Mouse (Mus musculus): ENCODE data around the gene Gstt2. TPM values are rescaled to one million over a fixed set of nuclear protein-coding genes. Genes with fewer than 3 reads are reported as not detected.

Gene Gstt2
- polyA plus RNA-seq, 1 experiment, result 0.49 TPM

- Histone ChIP-seq H3ac (ENCODE audit: control insufficient read depth, insufficient read length, low read depth) (no peak overlapping the region), H3K27me3 (ENCODE audit: control insufficient read depth, insufficient read depth, insufficient read length) (peaks cover 14% of the 10 kb centered on the region), H3K4me3 (ENCODE audit: insufficient read depth, poor library complexity, severe bottlenecking) (no peak overlapping the region), H3K36me3 (ENCODE audit: control insufficient read depth, insufficient read depth) (no peaks in the 10 kb centered on the region), H3K79me3 (ENCODE audit: low read depth) (no peaks in the 10 kb centered on the region), H3K79me2 (ENCODE audit: control insufficient read depth, insufficient read depth) (no peaks in the 10 kb centered on the region)
- no peak for TF ChIP-seq MYOG (IDR thresholded peaks at IDR 0.05; ENCODE audit: control insufficient read depth, extremely low read depth, insufficient read length)
- TF ChIP-seq MYOD1 (IDR thresholded peaks at IDR 0.05; ENCODE audit: control insufficient read depth, insufficient read length, low read depth), result no peak
- TF ChIP-seq USF1 (IDR thresholded peaks at IDR 0.05; ENCODE audit: low read depth), result no peak
- TF ChIP-seq CTCF (IDR thresholded peaks at IDR 0.05; ENCODE audit: control insufficient read depth, insufficient read depth, insufficient read length), result no peak
Measured at GRCm38 (mm10) chr10:75796731-75797516, 40.3 kb downstream of the Gstt2 start.

- Histone ChIP-seq H3K27me3 (ENCODE audit: control insufficient read depth, insufficient read depth, insufficient read length) (peaks cover 3% of the 10 kb centered on the region), H3K79me2 (ENCODE audit: control insufficient read depth, insufficient read depth) (no peaks in the 10 kb centered on the region), H3K36me3 (ENCODE audit: control insufficient read depth, insufficient read depth) (no peaks in the 10 kb centered on the region), H3ac (ENCODE audit: control insufficient read depth, insufficient read length, low read depth) (no peak overlapping the region), H3K79me3 (ENCODE audit: low read depth) (no peaks in the 10 kb centered on the region), H3K4me3 (ENCODE audit: insufficient read depth, poor library complexity, severe bottlenecking) (no peak overlapping the region)
- TF ChIP-seq MYOD1 (IDR thresholded peaks at IDR 0.05; ENCODE audit: control insufficient read depth, insufficient read length, low read depth) (no peak), FOSL1 (IDR thresholded peaks at IDR 0.05; ENCODE audit: insufficient read depth, low read length, poor library complexity, severe bottlenecking) (no peak)
Measured at GRCm38 (mm10) chr10:75794880-75795279, 42.3 kb downstream of the Gstt2 start.

GRCm38 (mm10) chr10:75790773-75791172, 46.5 kb downstream of the Gstt2 start:
- Histone ChIP-seq H3K79me3 (ENCODE audit: low read depth) (no peaks in the 10 kb centered on the region), H3ac (ENCODE audit: control insufficient read depth, insufficient read length, low read depth) (no peak overlapping the region), H3K36me3 (ENCODE audit: control insufficient read depth, insufficient read depth) (no peaks in the 10 kb centered on the region), H3K79me2 (ENCODE audit: control insufficient read depth, insufficient read depth) (no peaks in the 10 kb centered on the region), H3K27me3 (ENCODE audit: control insufficient read depth, insufficient read depth, insufficient read length) (peaks cover 3% of the 10 kb centered on the region), H3K4me3 (ENCODE audit: insufficient read depth, poor library complexity, severe bottlenecking) (no peak overlapping the region)
- TF ChIP-seq MAX (IDR thresholded peaks at IDR 0.05) (no peak), FOSL1 (IDR thresholded peaks at IDR 0.05; ENCODE audit: insufficient read depth, low read length, poor library complexity, severe bottlenecking) (no peak), CEBPB (IDR thresholded peaks at IDR 0.05; ENCODE audit: low read depth) (no peak), MYOD1 (IDR thresholded peaks at IDR 0.05; ENCODE audit: control insufficient read depth, insufficient read length, low read depth) (no peak), MYOG (IDR thresholded peaks at IDR 0.05; ENCODE audit: control insufficient read depth, extremely low read depth, insufficient read length) (no peak), USF1 (IDR thresholded peaks at IDR 0.05; ENCODE audit: low read depth) (no peak), CTCF (IDR thresholded peaks at IDR 0.05; ENCODE audit: control insufficient read depth, insufficient read depth, insufficient read length) (no peak)

- no peaks in the 10 kb centered on the region for H3K79me2 ChIP-seq (ENCODE audit: control insufficient read depth, insufficient read depth)
- H3K4me3 ChIP-seq (ENCODE audit: insufficient read depth, poor library complexity, severe bottlenecking), result no peak overlapping the region
- no peak for TF ChIP-seq FOSL1 (IDR thresholded peaks at IDR 0.05; ENCODE audit: insufficient read depth, low read length, poor library complexity, severe bottlenecking)
- no peak for TF ChIP-seq MAX (IDR thresholded peaks at IDR 0.05)
- no peak for TF ChIP-seq CTCF (IDR thresholded peaks at IDR 0.05; ENCODE audit: control insufficient read depth, insufficient read depth, insufficient read length)
- no peak for TF ChIP-seq MYOD1 (IDR thresholded peaks at IDR 0.05; ENCODE audit: control insufficient read depth, insufficient read length, low read depth)
- TF ChIP-seq MYOG (IDR thresholded peaks at IDR 0.05; ENCODE audit: control insufficient read depth, extremely low read depth, insufficient read length), result no peak
- TF ChIP-seq CEBPB (IDR thresholded peaks at IDR 0.05; ENCODE audit: low read depth), result no peak
- TF ChIP-seq USF1 (IDR thresholded peaks at IDR 0.05; ENCODE audit: low read depth), result no peak
- no peak overlapping the region for H3ac ChIP-seq (ENCODE audit: control insufficient read depth, insufficient read length, low read depth)
- peaks cover 3% of the 10 kb centered on the region for H3K27me3 ChIP-seq (ENCODE audit: control insufficient read depth, insufficient read depth, insufficient read length)
- H3K36me3 ChIP-seq (ENCODE audit: control insufficient read depth, insufficient read depth), result no peaks in the 10 kb centered on the region
- H3K79me3 ChIP-seq (ENCODE audit: low read depth), result no peaks in the 10 kb centered on the region
Measured at GRCm38 (mm10) chr10:75789841-75790240, 47.4 kb downstream of the Gstt2 start.

- Histone ChIP-seq H3K79me2 (ENCODE audit: control insufficient read depth, insufficient read depth) (no peaks in the 10 kb centered on the region), H3K4me3 (ENCODE audit: insufficient read depth, poor library complexity, severe bottlenecking) (no peak overlapping the region), H3K27me3 (ENCODE audit: control insufficient read depth, insufficient read depth, insufficient read length) (peaks cover 3% of the 10 kb centered on the region), H3ac (ENCODE audit: control insufficient read depth, insufficient read length, low read depth) (no peak overlapping the region), H3K36me3 (ENCODE audit: control insufficient read depth, insufficient read depth) (no peaks in the 10 kb centered on the region), H3K79me3 (ENCODE audit: low read depth) (no peaks in the 10 kb centered on the region)
- TF ChIP-seq USF1 (IDR thresholded peaks at IDR 0.05; ENCODE audit: low read depth) (no peak), MYOG (IDR thresholded peaks at IDR 0.05; ENCODE audit: control insufficient read depth, extremely low read depth, insufficient read length) (no peak), CEBPB (IDR thresholded peaks at IDR 0.05; ENCODE audit: low read depth) (no peak), CTCF (IDR thresholded peaks at IDR 0.05; ENCODE audit: control insufficient read depth, insufficient read depth, insufficient read length) (no peak), MAX (IDR thresholded peaks at IDR 0.05) (no peak), MYOD1 (IDR thresholded peaks at IDR 0.05; ENCODE audit: control insufficient read depth, insufficient read length, low read depth) (no peak), FOSL1 (IDR thresholded peaks at IDR 0.05; ENCODE audit: insufficient read depth, low read length, poor library complexity, severe bottlenecking) (no peak)
Measured at GRCm38 (mm10) chr10:75789081-75789735, 48.0 kb downstream of the Gstt2 start.
